In genomic region chr16:76372045-76372940, GRCm38 (mm10) we compare ENCODE assay signal across 8 mouse cellular contexts. TPM values are rescaled to one million over a fixed set of nuclear protein-coding genes. Genes with fewer than 3 reads are reported as not detected.
DNase-seq lines count a peak whose midpoint lies in the region; ATAC-seq and TF ChIP-seq lines count a peak whose summit lies in the region.

No protein-coding gene starts in this region.

- H3ac ChIP-seq in C2C12 (ENCODE audit: control insufficient read depth, insufficient read length, low read depth) = peak overlapping the region; percentile 96

- H3K9ac ChIP-seq in heart, embryonic 11.5 days (ENCODE audit: low read depth, low read length) = peak overlapping the region; percentile 97
- peak overlapping the region; percentile 97 for H3K9ac ChIP-seq in kidney, embryonic 15.5 days
- peak overlapping the region; percentile 95 for H3K9ac ChIP-seq in liver, embryonic 14.5 days (replicated peaks)

- under 1% methylated on average over 99 of the region's 102 CpGs for WGBS in bone marrow, adult 2 months
- WGBS in heart, embryonic 11.5 days (ENCODE audit: insufficient replicate concordance) = under 1% methylated on average over 47 of the region's 102 CpGs
- WGBS in kidney, embryonic 15.5 days = 1% methylated on average over 85 of the region's 102 CpGs
- under 1% methylated on average over 87 of the region's 102 CpGs for WGBS in liver, embryonic 14.5 days (ENCODE audit: insufficient replicate concordance)

- peak overlapping the region; percentile 65 for H3K4me2 ChIP-seq in heart, embryonic 11.5 days
- H3K4me2 ChIP-seq in kidney, embryonic 15.5 days = peak overlapping the region; percentile 58
- peak overlapping the region; percentile 98 for H3K4me2 ChIP-seq in liver, embryonic 14.5 days (ENCODE audit: low read depth)

- TF ChIP-seq CTCF in C2C12 (IDR thresholded peaks at IDR 0.05; ENCODE audit: control insufficient read depth, insufficient read depth, insufficient read length) = peak; percentile 49
- peak; percentile 9; the same call in 1 of the 2 replicates for TF ChIP-seq CTCF in bone marrow, adult 2 months (IDR thresholded peaks at IDR 0.05; ENCODE audit: control insufficient read depth, insufficient read depth, low read length)
- TF ChIP-seq CTCF in embryonic fibroblast, embryonic 13.5 days (IDR thresholded peaks at IDR 0.05; ENCODE audit: borderline replicate concordance, insufficient read depth, low read length) = no peak
- peak; percentile 62 for TF ChIP-seq CTCF in liver, embryonic 14.5 days (IDR thresholded peaks at IDR 0.05; ENCODE audit: low read depth)
- TF ChIP-seq CTCF in testis, adult 2 months (IDR thresholded peaks at IDR 0.05; ENCODE audit: control insufficient read depth, insufficient read depth, insufficient replicate concordance, low read depth, low read length) = no peak

- ATAC-seq in heart, embryonic 11.5 days (replicated peaks; ENCODE audit: insufficient number of reproducible peaks, low FRiP score, low TSS enrichment) = peak; percentile 65
- peak; percentile 40 for ATAC-seq in kidney, embryonic 15.5 days (replicated peaks; ENCODE audit: low FRiP score)
- ATAC-seq in liver, embryonic 14.5 days (ENCODE audit: insufficient read depth) = peak; percentile 68

- peaks cover 7% of the 10 kb centered on the region for H3K36me3 ChIP-seq in C2C12 (ENCODE audit: control insufficient read depth, insufficient read depth)
- H3K36me3 ChIP-seq in heart, embryonic 11.5 days (ENCODE audit: control insufficient read depth, insufficient read depth, low read length) = no peaks in the 10 kb centered on the region
- H3K36me3 ChIP-seq in kidney, embryonic 15.5 days = peaks cover 2% of the 10 kb centered on the region; the same call in 1 of the 2 replicates
- peaks cover 2% of the 10 kb centered on the region for H3K36me3 ChIP-seq in liver, embryonic 14.5 days (replicated peaks; ENCODE audit: control insufficient read depth, insufficient read depth, low read depth)
- no peaks in the 10 kb centered on the region for H3K36me3 ChIP-seq in testis, adult 2 months (ENCODE audit: control insufficient read depth, insufficient read depth, low read length)

- H3K27me3 ChIP-seq in C2C12 (ENCODE audit: control insufficient read depth, insufficient read depth, insufficient read length) = no peaks in the 10 kb centered on the region
- H3K27me3 ChIP-seq in heart, embryonic 11.5 days (ENCODE audit: control insufficient read depth, insufficient read depth, low read length) = no peaks in the 10 kb centered on the region
- no peaks in the 10 kb centered on the region for H3K27me3 ChIP-seq in kidney, embryonic 15.5 days
- H3K27me3 ChIP-seq in liver, embryonic 14.5 days (ENCODE audit: control insufficient read depth, insufficient read depth, low read length) = no peaks in the 10 kb centered on the region
- no peaks in the 10 kb centered on the region; the same call in none of the 2 replicates for H3K27me3 ChIP-seq in testis, adult 2 months (ENCODE audit: control insufficient read depth, insufficient read depth, low read length)

- DNase-seq in liver, embryonic 14.5 days (ENCODE audit: low read depth in 3 of 3, low spot score in 3 of 3) = peak in 1 of 3 experiments; percentile 37
- peak; percentile 80 for DNase-seq in neural tube, embryonic 10.5 days (ENCODE audit: extremely low spot score, low spot score)

- peak overlapping the region; percentile 98 for H3K27ac ChIP-seq in bone marrow, adult 2 months (ENCODE audit: control insufficient read depth, insufficient read depth, low read depth, low read length, poor library complexity)
- peak overlapping the region; percentile 94 for H3K27ac ChIP-seq in embryonic fibroblast, embryonic 13.5 days (ENCODE audit: insufficient read depth, low read length)
- H3K27ac ChIP-seq in heart, embryonic 11.5 days (ENCODE audit: low read depth, low read length) = peak overlapping the region; percentile 99
- peak overlapping the region; percentile 99 for H3K27ac ChIP-seq in kidney, embryonic 15.5 days
- H3K27ac ChIP-seq in liver, embryonic 14.5 days = peak overlapping the region; percentile 86
- peak overlapping the region; percentile 86 for H3K27ac ChIP-seq in testis, adult 2 months (ENCODE audit: control insufficient read depth, insufficient read depth, low read depth, low read length)

- H3K79me2 ChIP-seq in C2C12 (ENCODE audit: control insufficient read depth, insufficient read depth) = peaks cover 54% of the 10 kb centered on the region

- H3K4me1 ChIP-seq in bone marrow, adult 2 months (ENCODE audit: control insufficient read depth, insufficient read depth, low read length) = no peaks in the 10 kb centered on the region
- H3K4me1 ChIP-seq in embryonic fibroblast, embryonic 13.5 days (ENCODE audit: control insufficient read depth, insufficient read depth, low read length) = peaks cover 2% of the 10 kb centered on the region
- peaks cover 8% of the 10 kb centered on the region; the same call in 1 of the 2 replicates for H3K4me1 ChIP-seq in heart, embryonic 11.5 days (ENCODE audit: control insufficient read depth, insufficient read depth, low read length)
- peaks cover 41% of the 10 kb centered on the region for H3K4me1 ChIP-seq in kidney, embryonic 15.5 days
- H3K4me1 ChIP-seq in liver, embryonic 14.5 days (replicated peaks; ENCODE audit: control insufficient read depth in 2 of 2, insufficient read depth in 2 of 2, low read length in 1 of 2) = peaks cover 22 to 26% of the 10 kb centered on the region in 2 experiments
- peaks cover 13% of the 10 kb centered on the region for H3K4me1 ChIP-seq in testis, adult 2 months (ENCODE audit: control insufficient read depth, insufficient read depth, low read length)

- H3K79me3 ChIP-seq in C2C12 (ENCODE audit: low read depth) = peaks cover 46% of the 10 kb centered on the region

- TF ChIP-seq EP300 in liver, embryonic 14.5 days (IDR thresholded peaks at IDR 0.05; ENCODE audit: low read depth) = no peak

- H3K9me3 ChIP-seq in heart, embryonic 11.5 days (replicated peaks; ENCODE audit: control insufficient read depth, low read length) = no peaks in the 10 kb centered on the region
- H3K9me3 ChIP-seq in kidney, embryonic 15.5 days (replicated peaks) = no peaks in the 10 kb centered on the region
- H3K9me3 ChIP-seq in liver, embryonic 14.5 days (ENCODE audit: control insufficient read depth, low read length) = no peaks in the 10 kb centered on the region

- peak overlapping the region; percentile 59 for H3K4me3 ChIP-seq in C2C12 (ENCODE audit: insufficient read depth, poor library complexity, severe bottlenecking)
- peak overlapping the region; percentile 60 for H3K4me3 ChIP-seq in bone marrow, adult 2 months (replicated peaks; ENCODE audit: control insufficient read depth, low read depth, low read length)
- peak overlapping the region; percentile 88 for H3K4me3 ChIP-seq in embryonic fibroblast, embryonic 13.5 days (ENCODE audit: insufficient read depth, low read length)
- H3K4me3 ChIP-seq in heart, embryonic 11.5 days (ENCODE audit: low read depth, low read length) = peak overlapping the region; percentile 95
- peak overlapping the region; percentile 94 for H3K4me3 ChIP-seq in kidney, embryonic 15.5 days (replicated peaks)
- H3K4me3 ChIP-seq in liver, embryonic 14.5 days (ENCODE audit: insufficient read depth in 1 of 2, low read depth in 2 of 2, low read length in 2 of 2) = peak overlapping the region; percentile 91 to 93
- H3K4me3 ChIP-seq in testis, adult 2 months (ENCODE audit: control insufficient read depth, low read depth, low read length) = peak overlapping the region; percentile 95

- TF ChIP-seq POLR2A in bone marrow, adult 2 months (IDR thresholded peaks at IDR 0.05; ENCODE audit: borderline replicate concordance, control insufficient read depth, low read depth, low read length) = peak; percentile 37; the same call in 1 of the 2 replicates
- no peak for TF ChIP-seq POLR2A in embryonic fibroblast, embryonic 13.5 days (IDR thresholded peaks at IDR 0.05; ENCODE audit: low read depth, low read length)
- no peak for TF ChIP-seq POLR2A in testis, adult 2 months (IDR thresholded peaks at IDR 0.05; ENCODE audit: control insufficient read depth, low read depth, low read length)

TF ChIP-seq in C2C12, 6 proteins besides CTCF, POLR2A, EP300 and RAD21:
- TF ChIP-seq FOSL1 (IDR thresholded peaks at IDR 0.05; ENCODE audit: insufficient read depth, low read length, poor library complexity, severe bottlenecking) (no peak), USF1 (IDR thresholded peaks at IDR 0.05; ENCODE audit: low read depth) (no peak), MYOG (IDR thresholded peaks at IDR 0.05; ENCODE audit: control insufficient read depth, extremely low read depth, insufficient read length) (no peak), MYOD1 (IDR thresholded peaks at IDR 0.05; ENCODE audit: control insufficient read depth, insufficient read length, low read depth) (no peak), MAX (IDR thresholded peaks at IDR 0.05) (no peak), CEBPB (IDR thresholded peaks at IDR 0.05; ENCODE audit: low read depth) (no peak)

RNA-seq across cellular contexts. Expression of gene Nrip1, which starts 1.3 kb away (rescaled TPM):
- polyA plus RNA-seq in C2C12 (2012; fragmentation: generic; extraction: Trizol) = 2.4 TPM
- 6.7 and 7.1 TPM in 2 replicates for polyA plus RNA-seq in bone marrow, adult 2 months (2011; ENCODE audit: insufficient read depth, insufficient read length, low replicate concordance, missing spikeins)
- polyA plus RNA-seq in embryonic fibroblast, embryonic 13.5 days (2011; ENCODE audit: insufficient read length, low read depth, missing spikeins) = 16.0 and 16.3 TPM in 2 replicates
- 23.6 and 26.5 TPM in 2 replicates for polyA plus RNA-seq in heart, embryonic 11.5 days (2014; fragmentation: Nextera tagmentation; extraction: Ambion mirVana)
- polyA plus RNA-seq in kidney, embryonic 15.5 days (2015; fragmentation: Nextera tagmentation; extraction: Ambion mirVana) = 55.0 and 58.3 TPM in 2 replicates
- 2.5 and 3.5 TPM in 2 replicates for polyA plus RNA-seq in liver, embryonic 14.5 days (2012; rRNA removed)
- polyA plus RNA-seq in liver, embryonic 14.5 days (2014; fragmentation: Nextera tagmentation; extraction: Ambion mirVana) = 11.7 and 15.5 TPM in 2 replicates
- 1.8 and 1.9 TPM in 2 replicates for polyA plus RNA-seq in testis, adult 2 months (2012; rRNA removed)

Comparison
In these comparisons a context has a peak if more than half of its experiments do, and no peak if none do; other contexts are left out.
1. CTCF ChIP-seq: peak in C2C12 (single experiment), bone marrow, adult 2 months (single experiment) and liver, embryonic 14.5 days (single experiment); none in embryonic fibroblast, embryonic 13.5 days (single experiment) and testis, adult 2 months (single experiment).
2. Peak in every context shown above with its lines, with median percentiles within 50 percentile points of each other: H3K4me3 ChIP-seq, H3K27ac ChIP-seq, ATAC-seq, H3K4me2 ChIP-seq and H3K9ac ChIP-seq.